Mouse (Mus musculus) kidney, embryonic 16.5 days (tissue): ENCODE results near the gene Lamp1. TPM values are rescaled to one million over a fixed set of nuclear protein-coding genes. Genes with fewer than 3 reads are reported as not detected.

ENCODE experiments used
- ATAC-seq: fragments of 200-750 bp; cut with Nextera tagmentation; 2 replicates; pipeline ENCODE4 v1.8.0; 2017; ENCODE audit warnings: moderate TSS enrichment; ENCODE audit not compliant: low FRiP score, low TSS enrichment
- H3K27ac ChIP-seq: fragments of 300-500 bp; sonication (generic); 2 replicates; pipeline ENCODE4 v1.5.1; 2014; ENCODE audit warnings: low read length
- H3K27me3 ChIP-seq: fragments of 300-500 bp; sonication (generic); 2 replicates; pipeline ENCODE4 v1.6.1; 2014; ENCODE audit warnings: low read length, control low read depth, mixed read lengths; ENCODE audit not compliant: insufficient read depth
- H3K36me3 ChIP-seq: fragments of 300-500 bp; sonication (generic); 2 replicates; pipeline ENCODE4 v1.6.1; 2014; ENCODE audit warnings: low read length, control low read depth, mixed read lengths; ENCODE audit not compliant: insufficient read depth
- H3K4me1 ChIP-seq: fragments of 300-500 bp; sonication (generic); 2 replicates; pipeline ENCODE4 v1.6.1; 2014; ENCODE audit warnings: low read length, control low read depth, mixed read lengths; ENCODE audit not compliant: insufficient read depth
- H3K4me2 ChIP-seq: fragments of 300-500 bp; sonication (generic); replicated peaks from 2 replicates; pipeline ENCODE4 v1.6.1; 2014; ENCODE audit warnings: low read depth, low read length
- H3K4me3 ChIP-seq: fragments of 300-500 bp; sonication (generic); 2 replicates; pipeline ENCODE4 v1.5.1; 2014; ENCODE audit warnings: mild to moderate bottlenecking, low read length
- H3K9ac ChIP-seq: fragments of 300-500 bp; sonication (generic); replicated peaks from 2 replicates; pipeline ENCODE4 v1.6.1; 2014; ENCODE audit warnings: low read length
- H3K9me3 ChIP-seq: fragments of 300-500 bp; sonication (generic); 2 replicates; pipeline ENCODE4 v1.6.1; 2016; ENCODE audit warnings: low read length, control low read depth
- WGBS: fragments of 180-500 bp; shearing (Covaris S2); extraction: QIAGEN DNeasy Blood & Tissue Kit; methylation state at CpG from one replicate; pipeline ENCODE4 v1.1.7; 2014; 5-methylcytosine and 5-hydroxymethylcytosine counted together
- polyA plus RNA-seq: library from polyadenylated mRNA; unstranded; fragments of >200 nt; fragmentation: Nextera tagmentation; extraction: Ambion mirVana; gene quantifications from 2 replicates; pipeline ENCODE4 v1.2.1, GENCODE M21; 2015

Gene Lamp1
- polyA plus RNA-seq, 1 experiment from 2014 or later: 374 TPM

- Histone ChIP-seq H3K9me3 (no peaks in the 10 kb centered on the region), H3K27ac (no peak overlapping the region), H3K27me3 (no peaks in the 10 kb centered on the region), H3K9ac (no peak overlapping the region), H3K36me3 (no peaks in the 10 kb centered on the region), H3K4me2 (no peak overlapping the region), H3K4me3 (no peak overlapping the region), H3K4me1 (no peaks in the 10 kb centered on the region)
- WGBS: 71% methylated on average over 1 of the region's 1 CpGs
- ATAC-seq: no peak
Observed at GRCm38 (mm10) chr8:13188857-13189256, 29.9 kb downstream of the Lamp1 start.

- Histone ChIP-seq H3K4me2 (no peak overlapping the region), H3K9me3 (no peaks in the 10 kb centered on the region), H3K4me1 (no peaks in the 10 kb centered on the region), H3K27ac (no peak overlapping the region), H3K27me3 (no peaks in the 10 kb centered on the region), H3K36me3 (no peaks in the 10 kb centered on the region), H3K9ac (no peak overlapping the region), H3K4me3 (no peak overlapping the region)
- ATAC-seq: no peak
- WGBS: 88% methylated on average over 8 of the region's 8 CpGs
Observed at GRCm38 (mm10) chr8:13190235-13190634, 31.3 kb downstream of the Lamp1 start.

GRCm38 (mm10) chr8:13194818-13195217 is 35.9 kb downstream of the Lamp1 start:
- 0 out of 2 replicates have a peak, but pooled peaks cover 2% of the 10 kb centered on the region for H3K4me1 ChIP-seq
- no peak overlapping the region for H3K9ac ChIP-seq
- H3K4me2 ChIP-seq: no peak overlapping the region
- no peaks in the 10 kb centered on the region for H3K9me3 ChIP-seq
- no peak overlapping the region for H3K4me3 ChIP-seq
- no peaks in the 10 kb centered on the region for H3K36me3 ChIP-seq
- peaks cover 3% of the 10 kb centered on the region; the same call in 1 of the 2 replicates for H3K27me3 ChIP-seq
- 54% methylated on average over 10 of the region's 10 CpGs for WGBS
- no peak overlapping the region for H3K27ac ChIP-seq
- no peak for ATAC-seq

GRCm38 (mm10) chr8:13197493-13197892 is 38.5 kb downstream of the Lamp1 start:
- no peak for ATAC-seq
- no peak overlapping the region for H3K27ac ChIP-seq
- H3K9ac ChIP-seq: no peak overlapping the region
- no peaks in the 10 kb centered on the region for H3K36me3 ChIP-seq
- 82% methylated on average over 5 of the region's 5 CpGs for WGBS
- peaks cover 22% of the 10 kb centered on the region for H3K27me3 ChIP-seq
- H3K4me2 ChIP-seq: no peak overlapping the region
- H3K9me3 ChIP-seq: no peaks in the 10 kb centered on the region
- H3K4me3 ChIP-seq: no peak overlapping the region
- peaks cover 9% of the 10 kb centered on the region; the same call in 1 of the 2 replicates for H3K4me1 ChIP-seq

GRCm38 (mm10) chr8:13199385-13200061 is 40.6 kb downstream of the Lamp1 start:
- H3K9ac ChIP-seq: peak overlapping the region; percentile 76

GRCm38 (mm10) chr8:13200301-13201012 is 41.5 kb downstream of the Lamp1 start, which contains the start of gene Grtp1:
Grtp1 (minus strand) TSS chr8:13200620.
- H3K27ac ChIP-seq: peak within 1 kb of the TSS; percentile 34
- ATAC-seq: peak; percentile 72
- under 1% methylated on average over 57 of the region's 58 CpGs for WGBS

More at GRCm38 (mm10) chr8:13199385-13200061, 40.6 kb downstream of the Lamp1 start:
- Histone ChIP-seq H3K36me3 (no peaks in the 10 kb centered on the region), H3K27ac (no peak overlapping the region), H3K9me3 (no peaks in the 10 kb centered on the region), H3K4me2 (peak overlapping the region; percentile 92), H3K27me3 (peaks cover 29% of the 10 kb centered on the region), H3K4me3 (peak overlapping the region; percentile 85), H3K4me1 (peaks cover 9% of the 10 kb centered on the region; the same call in 1 of the 2 replicates)
- ATAC-seq: peak; percentile 39; the same call in 1 of the 2 replicates
- WGBS: 27% methylated on average over 14 of the region's 14 CpGs

GRCm38 (mm10) chr8:13201013-13201334 is 42.0 kb downstream of the Lamp1 start:
- Histone ChIP-seq H3K27me3 (peaks cover 29% of the 10 kb centered on the region), H3K4me2 (peak overlapping the region; percentile 92), H3K27ac (peak overlapping the region; percentile 34), H3K9ac (peak overlapping the region; percentile 76), H3K9me3 (no peaks in the 10 kb centered on the region), H3K4me3 (peak overlapping the region; percentile 85), H3K36me3 (no peaks in the 10 kb centered on the region), H3K4me1 (peaks cover 9% of the 10 kb centered on the region; the same call in 1 of the 2 replicates)
- no peak for ATAC-seq
- 1% methylated on average over 18 of the region's 18 CpGs for WGBS

More at GRCm38 (mm10) chr8:13200301-13201012, 41.5 kb downstream of the Lamp1 start, which contains the start of gene Grtp1:
- peak within 1 kb of the TSS; percentile 92 for H3K4me2 ChIP-seq
- no peaks in the 10 kb centered on the region for H3K36me3 ChIP-seq
- peak within 1 kb of the TSS; percentile 85 for H3K4me3 ChIP-seq
- H3K9me3 ChIP-seq: no peaks in the 10 kb centered on the region
- peaks cover 9% of the 10 kb centered on the region; the same call in 1 of the 2 replicates for H3K4me1 ChIP-seq
- H3K9ac ChIP-seq: peak within 1 kb of the TSS; percentile 76
- peaks cover 29% of the 10 kb centered on the region for H3K27me3 ChIP-seq

GRCm38 (mm10) chr8:13202041-13202440 is 43.1 kb downstream of the Lamp1 start:
- no peak overlapping the region; the same call in 1 of the 2 replicates for H3K4me2 ChIP-seq
- no peaks in the 10 kb centered on the region for H3K9me3 ChIP-seq
- no peaks in the 10 kb centered on the region for H3K36me3 ChIP-seq
- peaks cover 29% of the 10 kb centered on the region for H3K27me3 ChIP-seq
- H3K9ac ChIP-seq: no peak overlapping the region
- peak overlapping the region; percentile 85; the same call in 1 of the 2 replicates for H3K4me3 ChIP-seq
- H3K4me1 ChIP-seq: peaks cover 9% of the 10 kb centered on the region; the same call in 1 of the 2 replicates
- no peak overlapping the region for H3K27ac ChIP-seq
- 61% methylated on average over 3 of the region's 3 CpGs for WGBS
- ATAC-seq: no peak

- ATAC-seq: no peak
- WGBS: 94% methylated on average over 3 of the region's 3 CpGs
- Histone ChIP-seq H3K36me3 (no peaks in the 10 kb centered on the region), H3K9me3 (no peaks in the 10 kb centered on the region), H3K4me2 (no peak overlapping the region), H3K4me1 (peaks cover 9% of the 10 kb centered on the region; the same call in 1 of the 2 replicates), H3K9ac (no peak overlapping the region), H3K27me3 (peaks cover 29% of the 10 kb centered on the region), H3K4me3 (no peak overlapping the region), H3K27ac (no peak overlapping the region)
Observed at GRCm38 (mm10) chr8:13202806-13203205, 43.8 kb downstream of the Lamp1 start.
